Mouse (Mus musculus) hindbrain, embryonic 10.5 days (tissue): ENCODE data around the gene Psmb7. TPM values are rescaled to one million over a fixed set of nuclear protein-coding genes. Genes with fewer than 3 reads are reported as not detected.

Source experiments
- DNase-seq: peaks from one replicate; pipeline ENCODE4 v3.0.0-alpha.2; 2017; ENCODE audit warnings: low spot score
- H3K27ac ChIP-seq: fragments of 300-500 bp; sonication (generic); 2 replicates; pipeline ENCODE4 v1.5.1; 2016; ENCODE audit warnings: mild to moderate bottlenecking, moderate library complexity
- H3K27me3 ChIP-seq: fragments of 300-500 bp; sonication (generic); 2 replicates; pipeline ENCODE4 v1.6.1; 2016; ENCODE audit warnings: mild to moderate bottlenecking; ENCODE audit not compliant: poor library complexity, insufficient read depth, severe bottlenecking
- H3K36me3 ChIP-seq: fragments of 300-500 bp; sonication (generic); 2 replicates; pipeline ENCODE4 v1.6.1; 2016; ENCODE audit warnings: mild to moderate bottlenecking, moderate library complexity
- H3K4me1 ChIP-seq: fragments of 300-500 bp; sonication (generic); replicated peaks from 2 replicates; pipeline ENCODE4 v1.6.1; 2016; ENCODE audit warnings: mild to moderate bottlenecking
- H3K4me3 ChIP-seq: fragments of 300-500 bp; sonication (generic); 2 replicates; pipeline ENCODE4 v1.5.1; 2016; ENCODE audit warnings: mild to moderate bottlenecking, moderate library complexity
- H3K9me3 ChIP-seq: fragments of 300-500 bp; sonication (generic); 2 replicates; pipeline ENCODE4 v1.6.1; 2016; ENCODE audit warnings: mild to moderate bottlenecking, moderate library complexity
- WGBS: fragments of 180-500 bp; shearing (Covaris S2); methylation state at CpG from one replicate; pipeline ENCODE4 v1.1.7; 2016; 5-methylcytosine and 5-hydroxymethylcytosine counted together
- polyA plus RNA-seq: library from polyadenylated mRNA; unstranded; fragments of >200 nt; fragmentation: Nextera tagmentation; extraction: Ambion mirVana; gene quantifications from 2 replicates; pipeline ENCODE4 v1.2.1, GENCODE M21; 2016

Psmb7 gene
- polyA plus RNA-seq, 1 experiment from 2014 or later = 319 TPM

DNA sequence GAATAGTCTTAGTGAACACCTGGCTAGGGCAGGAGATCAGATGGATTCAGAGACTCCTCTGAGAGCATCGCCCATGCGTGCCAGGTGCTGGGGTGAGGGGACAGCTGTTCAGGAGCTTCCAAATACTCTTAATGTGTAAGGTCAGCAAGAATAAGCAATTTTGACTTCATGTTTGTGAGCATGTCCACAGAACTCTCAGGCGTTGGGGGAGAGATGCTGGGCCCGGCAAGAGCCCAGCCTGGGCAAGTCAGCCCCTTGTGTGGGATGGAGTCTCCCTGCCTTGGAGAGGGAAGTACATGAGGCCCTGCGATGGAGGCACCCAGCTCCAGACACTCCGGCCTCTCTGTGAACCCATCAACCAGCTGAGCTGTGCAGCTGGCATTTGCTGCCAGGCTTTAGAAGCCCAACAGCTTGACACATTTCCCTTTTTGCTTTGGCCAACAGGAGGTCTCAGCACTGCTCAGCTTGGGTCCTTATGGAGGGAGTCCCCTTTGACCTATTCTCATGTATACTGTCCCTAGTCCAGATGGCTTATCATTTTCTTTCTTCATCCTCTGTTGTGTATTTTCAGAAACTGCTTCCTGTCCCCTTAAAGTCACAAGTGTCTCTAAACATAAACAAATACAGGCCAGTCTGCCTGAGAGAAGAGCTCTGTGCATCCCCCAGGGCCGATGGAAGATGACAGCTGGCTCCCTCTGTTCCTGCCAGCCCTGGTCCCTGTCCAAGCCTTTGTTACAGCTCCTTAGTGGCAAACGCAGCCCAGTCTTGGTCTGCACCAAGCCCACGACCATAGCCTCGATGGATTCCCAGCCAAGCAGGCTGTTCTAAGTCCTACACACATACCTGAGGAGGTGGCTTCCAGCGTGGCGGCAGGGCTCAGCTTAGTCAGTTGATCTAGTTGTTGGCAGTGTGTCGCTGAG lies 65.0 kb downstream of the Psmb7 start:
- Histone ChIP-seq H3K36me3 (peaks cover 90% of the 10 kb centered on the region), H3K27ac (peak overlapping the region; percentile 83), H3K4me1 (peaks cover 36% of the 10 kb centered on the region), H3K27me3 (no peaks in the 10 kb centered on the region), H3K9me3 (no peaks in the 10 kb centered on the region), H3K4me3 (no peak overlapping the region)
- no peak for DNase-seq
- 59% methylated on average over 13 of the region's 13 CpGs for WGBS

DNA sequence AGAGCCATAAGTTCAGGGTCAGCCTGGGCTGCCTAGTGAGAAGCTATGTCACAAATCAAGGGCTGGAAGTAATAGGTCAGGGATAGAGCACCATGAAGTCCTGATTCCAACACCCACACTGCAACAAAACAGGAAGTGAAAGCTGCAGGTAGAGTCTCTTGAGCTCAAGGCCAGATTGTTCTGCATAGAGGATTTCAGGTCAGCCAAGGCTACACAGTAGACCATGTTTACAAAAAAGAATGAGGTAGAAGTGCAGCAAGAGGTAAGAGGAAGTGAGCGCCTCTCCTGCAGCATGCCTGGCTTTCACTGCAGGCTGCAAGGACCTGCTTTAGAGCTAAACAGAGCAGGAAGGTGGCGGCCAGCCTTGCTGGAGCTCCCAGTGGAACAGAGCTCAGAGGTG lies 69.2 kb downstream of the Psmb7 start:
- H3K36me3 ChIP-seq = peaks cover 94% of the 10 kb centered on the region

DNA sequence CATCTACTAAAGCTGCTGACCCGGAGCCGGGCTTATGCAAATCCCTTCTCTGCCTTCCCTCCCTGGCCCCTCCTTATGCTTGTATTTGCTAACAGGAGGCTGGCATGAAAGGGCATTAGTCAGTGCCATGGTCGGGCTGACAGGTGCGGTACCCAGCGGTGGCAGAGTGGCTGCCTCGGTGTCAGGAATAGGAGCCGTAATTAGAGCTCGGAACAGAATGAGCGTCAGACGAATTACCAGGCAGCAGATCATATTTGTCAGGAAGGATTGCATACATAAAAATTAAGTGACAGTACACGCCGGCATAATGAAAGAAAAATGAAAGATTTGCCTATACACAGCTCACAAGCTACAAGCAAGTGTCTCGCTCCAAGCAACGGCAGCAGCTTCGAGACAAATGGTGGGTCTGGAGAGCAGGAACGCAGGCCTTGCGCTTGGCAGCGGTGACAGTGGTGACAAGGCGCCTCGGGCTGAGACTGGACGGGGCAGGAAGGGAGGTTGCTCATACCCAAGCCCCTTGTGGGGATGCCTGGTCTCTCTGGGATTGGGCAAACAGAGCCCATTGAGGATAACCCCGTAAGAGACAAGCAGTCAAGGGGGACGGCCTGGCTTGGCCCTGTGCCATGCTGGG lies 71.8 kb downstream of the Psmb7 start:
- Histone ChIP-seq H3K36me3 (peaks cover 95% of the 10 kb centered on the region), H3K27ac (peak overlapping the region; percentile 30; the same call in 1 of the 2 replicates)
- DNase-seq = no peak

More for the DNA sequence above, 69.2 kb downstream of the Psmb7 start:
- Histone ChIP-seq H3K27ac (no peak overlapping the region), H3K4me1 (peaks cover 24% of the 10 kb centered on the region), H3K27me3 (no peaks in the 10 kb centered on the region), H3K4me3 (no peak overlapping the region), H3K9me3 (no peaks in the 10 kb centered on the region)
- no peak for DNase-seq
- WGBS = 95% methylated on average over 2 of the region's 2 CpGs

DNA sequence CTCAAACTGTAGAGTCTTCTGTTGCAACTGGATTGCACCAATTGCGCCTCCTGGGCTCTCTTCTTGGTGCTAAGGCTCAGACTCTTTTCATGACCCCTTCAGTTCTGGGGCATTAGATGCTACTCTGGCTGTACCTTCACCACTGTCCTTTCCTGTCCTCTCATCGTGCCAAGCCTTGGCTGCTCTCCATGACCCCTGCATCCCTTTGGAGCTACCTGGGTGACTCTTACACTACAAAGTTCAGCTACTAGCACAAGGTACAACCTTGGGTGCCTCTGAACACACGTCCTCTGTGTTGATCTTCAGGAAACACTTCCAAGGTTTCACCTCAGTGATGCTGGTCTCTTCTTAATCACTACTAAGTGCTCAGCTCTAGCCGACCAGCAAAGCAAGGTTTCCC lies 81.3 kb downstream of the Psmb7 start:
- no peaks in the 10 kb centered on the region for H3K9me3 ChIP-seq
- no peak overlapping the region for H3K4me3 ChIP-seq
- no peak for DNase-seq
- no peaks in the 10 kb centered on the region for H3K27me3 ChIP-seq
- H3K36me3 ChIP-seq = peaks cover 78% of the 10 kb centered on the region
- H3K4me1 ChIP-seq = peaks cover 36% of the 10 kb centered on the region
- no peak overlapping the region for H3K27ac ChIP-seq
- WGBS = 92% methylated on average over 4 of the region's 4 CpGs

More for the DNA sequence above, 71.8 kb downstream of the Psmb7 start:
- Histone ChIP-seq H3K4me3 (no peak overlapping the region), H3K9me3 (no peaks in the 10 kb centered on the region), H3K27me3 (no peaks in the 10 kb centered on the region), H3K4me1 (peaks cover 19% of the 10 kb centered on the region)
- WGBS = 91% methylated on average over 23 of the region's 23 CpGs

DNA sequence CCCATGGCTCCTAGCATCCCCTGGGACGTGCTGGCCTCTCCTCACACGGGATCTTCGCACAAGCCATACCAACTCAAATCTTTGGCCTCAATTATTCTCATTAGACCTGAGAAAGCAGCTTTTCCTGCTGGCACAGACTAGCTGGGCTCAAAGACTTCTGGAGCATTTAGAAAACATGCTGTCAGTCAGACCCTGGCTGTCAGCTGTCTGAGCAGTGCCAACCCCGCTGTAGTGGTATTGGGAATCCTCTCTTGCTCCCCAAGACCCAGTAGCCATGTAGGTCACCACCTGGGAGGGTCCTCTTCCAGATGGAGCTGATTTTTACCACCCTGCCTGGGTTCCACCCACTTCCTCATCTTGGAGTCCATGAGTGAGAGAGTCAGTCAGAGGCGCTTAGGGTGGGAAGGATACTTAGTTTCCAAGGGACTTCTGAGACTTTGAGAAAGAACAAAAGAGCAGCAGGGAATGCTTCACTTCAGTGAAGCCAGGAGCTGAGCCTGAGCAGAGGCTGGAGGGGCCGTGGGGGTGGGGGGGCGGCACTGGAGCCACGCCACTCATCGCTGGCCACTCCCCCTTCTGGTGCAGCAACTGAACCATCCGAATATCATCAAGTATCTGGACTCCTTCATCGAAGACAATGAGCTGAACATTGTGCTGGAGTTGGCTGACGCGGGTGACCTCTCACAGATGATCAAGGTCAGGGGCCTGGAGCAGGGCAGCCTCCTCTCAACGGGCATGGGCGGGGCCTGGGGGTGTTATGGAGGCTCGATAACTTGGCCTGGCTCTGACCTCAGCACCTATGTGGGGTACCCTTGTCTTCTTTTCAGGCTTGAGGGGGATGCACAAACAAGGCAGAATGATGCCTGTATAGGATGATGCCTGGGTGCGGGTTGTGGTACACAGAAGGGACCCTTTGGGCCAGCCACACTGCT lies 83.3 kb downstream of the Psmb7 start:
- H3K27me3 ChIP-seq = no peaks in the 10 kb centered on the region
- H3K27ac ChIP-seq = peak overlapping the region; percentile 71
- peaks cover 66% of the 10 kb centered on the region for H3K36me3 ChIP-seq
- peaks cover 44% of the 10 kb centered on the region for H3K4me1 ChIP-seq
- WGBS = 45% methylated on average over 17 of the region's 17 CpGs
- peak; percentile 27 for DNase-seq
- H3K9me3 ChIP-seq = no peaks in the 10 kb centered on the region
- no peak overlapping the region for H3K4me3 ChIP-seq

DNA sequence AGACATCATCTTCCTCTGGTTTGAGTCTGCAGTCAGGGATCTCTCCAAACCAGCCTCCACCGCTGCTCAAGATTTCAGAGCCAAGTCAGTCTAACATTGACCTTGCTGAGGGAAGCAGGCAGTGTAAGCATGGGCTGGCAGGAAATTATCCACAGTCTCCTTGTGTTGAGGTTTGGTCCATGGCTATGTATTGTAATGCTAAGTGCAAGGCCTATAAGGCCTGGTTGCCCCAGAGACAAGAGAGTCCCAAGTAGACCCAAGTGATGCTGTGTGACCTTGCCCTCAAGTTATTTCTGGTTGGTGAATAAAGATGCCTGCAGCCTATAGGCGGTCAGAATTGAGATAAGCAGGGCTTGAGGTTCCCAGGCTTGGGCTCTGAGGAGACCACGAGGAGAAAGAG lies 87.2 kb downstream of the Psmb7 start:
- Histone ChIP-seq H3K4me1 (peaks cover 65% of the 10 kb centered on the region), H3K36me3 (peaks cover 49% of the 10 kb centered on the region), H3K9me3 (no peaks in the 10 kb centered on the region), H3K27me3 (no peaks in the 10 kb centered on the region), H3K4me3 (no peak overlapping the region), H3K27ac (peak overlapping the region; percentile 19)
- DNase-seq = no peak
- WGBS = 58% methylated on average over 3 of the region's 3 CpGs

DNA sequence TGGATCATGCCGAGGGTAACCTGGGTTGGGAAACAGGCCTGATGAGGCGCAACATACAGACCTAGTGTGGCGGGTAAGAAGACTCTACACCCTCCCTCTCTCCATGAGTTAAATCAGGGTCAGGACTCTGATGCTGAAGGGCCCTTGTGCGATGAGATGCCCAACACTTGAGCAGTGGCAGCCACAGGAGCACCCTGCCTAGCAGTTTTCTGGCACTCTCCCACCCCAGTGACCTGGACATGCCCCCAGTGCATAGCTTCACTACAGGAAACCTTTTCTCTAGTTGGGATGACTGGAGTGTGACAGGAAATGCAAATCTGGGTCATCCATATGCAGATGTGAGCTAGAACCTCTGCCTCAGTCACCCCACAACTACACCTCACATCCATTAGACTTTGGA lies 88.2 kb downstream of the Psmb7 start:
- H3K4me3 ChIP-seq = no peak overlapping the region
- peaks cover 63% of the 10 kb centered on the region for H3K4me1 ChIP-seq
- no peaks in the 10 kb centered on the region for H3K9me3 ChIP-seq
- no peaks in the 10 kb centered on the region for H3K27me3 ChIP-seq
- 87% methylated on average over 4 of the region's 4 CpGs for WGBS
- DNase-seq = no peak
- peaks cover 50% of the 10 kb centered on the region for H3K36me3 ChIP-seq
- peak overlapping the region; percentile 19; the same call in 1 of the 2 replicates for H3K27ac ChIP-seq

DNA sequence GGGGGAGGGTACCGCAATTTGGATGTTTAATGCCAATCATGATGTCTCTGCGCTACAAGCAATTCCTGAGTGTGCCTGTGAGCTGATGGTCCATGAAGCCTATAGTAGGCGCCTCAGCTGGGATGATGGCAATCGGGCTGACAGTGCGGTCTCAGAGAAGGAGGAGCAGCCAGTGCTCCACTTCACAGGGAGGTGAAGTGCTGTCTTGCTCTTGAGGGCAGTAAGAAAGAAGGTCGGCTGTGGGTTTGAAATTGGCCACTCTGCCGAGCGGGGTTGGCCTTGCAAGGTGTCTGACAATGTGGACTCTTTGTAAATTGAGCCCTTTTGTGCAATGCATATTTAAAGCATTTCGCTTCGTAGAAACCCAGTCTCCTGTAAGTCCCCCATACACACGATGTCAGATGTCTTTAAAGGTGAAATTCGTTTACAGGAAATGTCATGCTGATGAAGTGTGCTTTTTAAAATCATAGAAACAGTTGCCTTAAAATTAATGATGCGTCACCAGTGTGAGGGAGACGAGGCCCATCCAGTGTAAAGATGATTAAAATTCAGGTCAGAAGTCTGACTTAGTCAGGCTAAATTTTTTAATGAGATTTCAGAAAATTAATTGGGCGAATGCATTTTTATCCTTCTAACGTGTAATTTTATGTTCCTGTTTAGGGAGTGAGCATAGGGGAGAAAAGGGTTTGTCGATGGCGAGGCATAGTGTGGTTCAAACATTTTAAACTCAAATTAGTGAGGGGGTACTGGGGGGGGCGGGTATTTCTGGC lies 89.5 kb downstream of the Psmb7 start:
- Histone ChIP-seq H3K4me3 (no peak overlapping the region), H3K27ac (no peak overlapping the region), H3K36me3 (peaks cover 44% of the 10 kb centered on the region), H3K27me3 (no peaks in the 10 kb centered on the region), H3K4me1 (peaks cover 55% of the 10 kb centered on the region), H3K9me3 (no peaks in the 10 kb centered on the region)
- WGBS = 83% methylated on average over 19 of the region's 19 CpGs
- DNase-seq = no peak

DNA sequence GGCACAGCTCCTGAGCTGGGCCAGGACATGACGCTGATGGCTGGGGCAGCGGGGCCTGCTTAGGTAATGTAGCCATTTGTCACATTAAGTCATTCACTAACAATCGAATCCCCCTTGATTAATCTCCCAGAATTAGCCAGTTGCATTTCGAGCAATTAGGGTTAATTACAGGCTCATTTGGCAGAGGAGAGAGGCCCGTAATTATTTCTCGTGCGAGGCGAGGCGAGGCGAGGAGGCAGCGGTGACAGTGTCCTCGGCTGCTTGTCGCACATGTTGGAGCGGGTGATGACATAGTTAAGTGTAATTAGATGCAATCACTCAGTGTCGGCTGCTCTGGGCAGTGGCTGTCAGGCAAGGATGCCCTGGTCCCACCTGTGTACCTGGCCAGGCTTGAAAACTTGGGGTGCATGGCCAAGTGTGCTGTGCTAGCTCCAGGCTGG lies 91.9 kb downstream of the Psmb7 start:
- H3K36me3 ChIP-seq = peaks cover 26% of the 10 kb centered on the region
- no peak overlapping the region for H3K27ac ChIP-seq
- 86% methylated on average over 15 of the region's 15 CpGs for WGBS
- H3K4me1 ChIP-seq = peaks cover 62% of the 10 kb centered on the region
- DNase-seq = no peak
- no peaks in the 10 kb centered on the region for H3K27me3 ChIP-seq
- H3K4me3 ChIP-seq = no peak overlapping the region
- no peaks in the 10 kb centered on the region for H3K9me3 ChIP-seq

DNA sequence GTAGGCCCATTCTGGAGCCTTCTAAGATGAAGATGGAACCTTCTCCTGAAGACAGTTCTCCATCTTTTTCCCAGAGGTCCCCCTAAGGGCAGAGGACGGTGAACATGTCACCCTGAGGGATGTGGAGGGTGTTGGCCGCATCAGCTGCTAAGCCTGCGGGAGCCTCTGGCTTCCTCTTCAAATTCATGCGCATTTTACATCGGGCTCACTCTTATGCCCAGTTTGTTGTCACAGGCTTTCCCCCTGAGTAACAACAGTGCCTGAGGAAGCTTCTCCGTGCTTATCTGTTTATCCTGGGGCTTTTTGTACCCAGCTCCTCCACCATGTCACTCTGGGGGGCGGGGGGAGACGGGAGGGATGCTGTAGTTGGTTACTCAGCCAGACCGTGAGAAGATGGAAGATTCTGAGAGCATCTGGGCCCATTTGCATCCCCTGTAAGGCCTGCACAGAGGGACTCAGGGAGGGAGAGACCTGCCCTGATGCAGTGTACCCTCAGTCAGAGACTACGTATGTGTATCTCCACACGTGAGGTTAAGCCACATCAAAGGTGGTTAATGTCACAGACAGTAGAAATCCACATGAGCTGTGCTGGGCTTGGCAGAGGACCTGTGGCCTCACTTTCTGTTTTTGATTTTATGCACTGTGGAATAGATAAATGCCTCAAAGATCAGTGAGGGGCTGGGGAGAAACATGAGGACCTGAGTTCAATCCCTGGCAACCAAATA lies 95.9 kb downstream of the Psmb7 start:
- H3K4me3 ChIP-seq = no peak overlapping the region
- 54% methylated on average over 11 of the region's 11 CpGs for WGBS
- H3K9me3 ChIP-seq = no peaks in the 10 kb centered on the region
- DNase-seq = no peak
- H3K27me3 ChIP-seq = no peaks in the 10 kb centered on the region
- peaks cover 61% of the 10 kb centered on the region for H3K4me1 ChIP-seq
- H3K27ac ChIP-seq = peak overlapping the region; percentile 81
- peaks cover 26% of the 10 kb centered on the region for H3K36me3 ChIP-seq

DNA sequence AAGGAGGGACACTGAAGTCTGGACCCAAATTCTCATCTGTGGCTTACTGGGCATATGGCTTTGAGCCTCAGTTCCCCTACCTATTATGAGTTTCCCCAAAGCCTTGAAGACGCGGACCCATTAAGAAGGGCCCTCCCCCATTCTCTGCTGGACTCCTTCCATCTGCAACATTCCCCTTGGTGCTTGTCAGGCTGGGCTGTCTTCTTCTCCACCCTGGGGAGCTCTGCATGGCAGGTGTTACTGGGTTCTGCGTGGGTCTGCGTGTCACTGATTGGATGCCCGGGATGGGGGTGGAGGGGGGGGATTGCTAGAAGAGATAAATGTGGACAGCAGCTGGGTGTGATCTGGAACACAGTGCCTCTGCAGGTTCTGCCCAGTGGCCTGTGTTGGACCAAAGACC lies 97.1 kb downstream of the Psmb7 start:
- Histone ChIP-seq H3K27ac (peak overlapping the region; percentile 81), H3K36me3 (peaks cover 16% of the 10 kb centered on the region), H3K4me1 (peaks cover 65% of the 10 kb centered on the region), H3K27me3 (no peaks in the 10 kb centered on the region), H3K4me3 (no peak overlapping the region), H3K9me3 (no peaks in the 10 kb centered on the region)
- WGBS = 60% methylated on average over 5 of the region's 5 CpGs
- no peak for DNase-seq
